Mouse (Mus musculus) liver (tissue): ENCODE data around the gene Cyb5r2.

Experiments
- DNase-seq: peaks from one replicate; pipeline ENCODE4 v3.0.0-alpha.2; 2020; ENCODE audit warnings: mixed read lengths

The Cyb5r2 gene

GRCm38 (mm10) chr7:107757308-107758151 lies at the start of gene Cyb5r2:
Gene Cyb5r2 (minus strand): TSS chr7:107758032.
- DNase-seq = peak; percentile 14

- DNase-seq = no peak
These were observed 44.3 kb upstream of the Cyb5r2 start for GRCm38 (mm10) chr7:107802138-107802537.

GRCm38 (mm10) chr7:107801108-107801507 lies 43.3 kb upstream of the Cyb5r2 start, which contains the start of gene Ovch2:
Gene Ovch2 (minus strand): TSS chr7:107801208.
- no peak for DNase-seq

GRCm38 (mm10) chr7:107796500-107796899 lies 38.7 kb upstream of the Cyb5r2 start:
- DNase-seq = no peak

GRCm38 (mm10) chr7:107787977-107788620 lies 30.3 kb upstream of the Cyb5r2 start:
- DNase-seq = no peak

GRCm38 (mm10) chr7:107779611-107780010 lies 21.8 kb upstream of the Cyb5r2 start:
- DNase-seq = no peak

- DNase-seq = no peak
These were observed 20.4 kb upstream of the Cyb5r2 start for GRCm38 (mm10) chr7:107778216-107778615.

GRCm38 (mm10) chr7:107770812-107771211 lies 13.0 kb upstream of the Cyb5r2 start:
- DNase-seq = no peak

- no peak for DNase-seq
These were observed 1.1 kb downstream of the Cyb5r2 start for GRCm38 (mm10) chr7:107756748-107757147.

- no peak for DNase-seq
These were observed 1.9 kb downstream of the Cyb5r2 start for GRCm38 (mm10) chr7:107755905-107756304.

- no peak for DNase-seq
These were observed 5.8 kb downstream of the Cyb5r2 start for GRCm38 (mm10) chr7:107752031-107752520.

GRCm38 (mm10) chr7:107749721-107750120 lies 8.1 kb downstream of the Cyb5r2 start:
- no peak for DNase-seq

GRCm38 (mm10) chr7:107749270-107749669 lies 8.6 kb downstream of the Cyb5r2 start:
- peak; percentile 12 for DNase-seq

GRCm38 (mm10) chr7:107747954-107748353 lies 9.9 kb downstream of the Cyb5r2 start:
- peak; percentile 52 for DNase-seq

- no peak for DNase-seq
These were observed 10.4 kb downstream of the Cyb5r2 start for GRCm38 (mm10) chr7:107747476-107747875.

GRCm38 (mm10) chr7:107746036-107746435 lies 11.8 kb downstream of the Cyb5r2 start:
- no peak for DNase-seq

GRCm38 (mm10) chr7:107745111-107745510 lies 12.7 kb downstream of the Cyb5r2 start:
- DNase-seq = no peak

- DNase-seq = no peak
These were observed 13.4 kb downstream of the Cyb5r2 start for GRCm38 (mm10) chr7:107744454-107744853.

- no peak for DNase-seq
These were observed 14.8 kb downstream of the Cyb5r2 start for GRCm38 (mm10) chr7:107742963-107743465.

- DNase-seq = peak; percentile 10
These were observed 19.1 kb downstream of the Cyb5r2 start for GRCm38 (mm10) chr7:107738726-107739125.

GRCm38 (mm10) chr7:107733162-107733561 lies 24.7 kb downstream of the Cyb5r2 start:
- no peak for DNase-seq

GRCm38 (mm10) chr7:107730587-107730986 lies 27.2 kb downstream of the Cyb5r2 start:
- no peak for DNase-seq

- no peak for DNase-seq
These were observed 30.3 kb downstream of the Cyb5r2 start for GRCm38 (mm10) chr7:107727538-107727937.

- DNase-seq = no peak
These were observed 35.3 kb downstream of the Cyb5r2 start for GRCm38 (mm10) chr7:107722536-107722935.
